Mouse (Mus musculus) neural tube, embryonic 13.5 days (tissue): Measurements from ENCODE around the gene Raf1. TPM values are rescaled to one million over a fixed set of nuclear protein-coding genes. Genes with fewer than 3 reads are reported as not detected.

ENCODE experiments used
- ATAC-seq: fragments of 200-750 bp; cut with Nextera tagmentation; 2 replicates; pipeline ENCODE4 v1.8.0; 2017; ENCODE audit warnings: low read depth, mild to moderate bottlenecking, moderate TSS enrichment, moderate library complexity
- H3K27ac ChIP-seq: fragments of 300-500 bp; sonication (generic); replicated peaks from 2 replicates; pipeline ENCODE4 v1.5.1; 2015; ENCODE audit warnings: moderate library complexity, mild to moderate bottlenecking, inconsistent platforms
- H3K27me3 ChIP-seq: fragments of 300-500 bp; sonication (generic); 2 replicates; pipeline ENCODE4 v1.6.1; 2015; ENCODE audit warnings: mild to moderate bottlenecking, inconsistent platforms
- H3K36me3 ChIP-seq: fragments of 300-500 bp; sonication (generic); 2 replicates; pipeline ENCODE4 v1.6.1; 2015; ENCODE audit warnings: mild to moderate bottlenecking, inconsistent platforms
- H3K4me1 ChIP-seq: fragments of 300-500 bp; sonication (generic); replicated peaks from 2 replicates; pipeline ENCODE4 v1.6.1; 2015; ENCODE audit warnings: inconsistent platforms
- H3K4me2 ChIP-seq: fragments of 300-500 bp; sonication (generic); 2 replicates; pipeline ENCODE4 v1.6.1; 2015; ENCODE audit warnings: inconsistent platforms, mild to moderate bottlenecking, moderate library complexity
- H3K4me3 ChIP-seq: fragments of 300-500 bp; sonication (generic); 2 replicates; pipeline ENCODE4 v1.5.1; 2015; ENCODE audit warnings: mild to moderate bottlenecking, inconsistent platforms
- H3K9ac ChIP-seq: fragments of 300-500 bp; sonication (generic); 2 replicates; pipeline ENCODE4 v1.6.1; 2015; ENCODE audit warnings: moderate library complexity, mild to moderate bottlenecking, inconsistent platforms
- H3K9me3 ChIP-seq: fragments of 300-500 bp; sonication (generic); 2 replicates; pipeline ENCODE4 v1.6.1; 2016; ENCODE audit warnings: inconsistent platforms
- WGBS: fragments of 180-500 bp; shearing (Covaris S2); methylation state at CpG from one replicate; pipeline ENCODE4 v1.1.7; 2015; 5-methylcytosine and 5-hydroxymethylcytosine counted together
- polyA plus RNA-seq: library from polyadenylated mRNA; unstranded; fragments of >200 nt; fragmentation: Nextera tagmentation; extraction: Ambion mirVana; gene quantifications from 2 replicates; pipeline ENCODE4 v1.2.1, GENCODE M21; 2015

Raf1 gene
- polyA plus RNA-seq, 1 experiment from 2014 or later = 141 TPM

GRCm38 (mm10) chr6:115695124-115695523 lies 18.7 kb upstream of the Raf1 start:
- H3K4me3 ChIP-seq = no peak overlapping the region
- no peaks in the 10 kb centered on the region for H3K36me3 ChIP-seq
- H3K9me3 ChIP-seq = no peaks in the 10 kb centered on the region
- H3K9ac ChIP-seq = no peak overlapping the region
- no peak overlapping the region for H3K4me2 ChIP-seq
- 57% methylated on average over 7 of the region's 7 CpGs for WGBS
- no peak overlapping the region for H3K27ac ChIP-seq
- no peak for ATAC-seq
- no peaks in the 10 kb centered on the region for H3K27me3 ChIP-seq
- peaks cover 5% of the 10 kb centered on the region for H3K4me1 ChIP-seq

GRCm38 (mm10) chr6:115694441-115694842 lies 18.0 kb upstream of the Raf1 start:
- Histone ChIP-seq H3K36me3 (no peaks in the 10 kb centered on the region), H3K27me3 (no peaks in the 10 kb centered on the region), H3K4me1 (peaks cover 5% of the 10 kb centered on the region), H3K4me2 (no peak overlapping the region), H3K4me3 (no peak overlapping the region), H3K9me3 (no peaks in the 10 kb centered on the region), H3K9ac (no peak overlapping the region), H3K27ac (no peak overlapping the region)
- no peak for ATAC-seq
- WGBS = 54% methylated on average over 9 of the region's 9 CpGs

- ATAC-seq = no peak
- Histone ChIP-seq H3K4me1 (peaks cover 5% of the 10 kb centered on the region), H3K4me3 (no peak overlapping the region), H3K9ac (no peak overlapping the region), H3K4me2 (no peak overlapping the region), H3K36me3 (no peaks in the 10 kb centered on the region), H3K9me3 (no peaks in the 10 kb centered on the region), H3K27ac (no peak overlapping the region), H3K27me3 (no peaks in the 10 kb centered on the region)
- WGBS = 69% methylated on average over 5 of the region's 5 CpGs
Observed at GRCm38 (mm10) chr6:115692963-115693730, 16.7 kb upstream of the Raf1 start.

- no peak overlapping the region for H3K9ac ChIP-seq
- H3K36me3 ChIP-seq = no peaks in the 10 kb centered on the region
- no peaks in the 10 kb centered on the region for H3K9me3 ChIP-seq
- H3K4me1 ChIP-seq = no peaks in the 10 kb centered on the region
- 54% methylated on average over 9 of the region's 9 CpGs for WGBS
- no peak for ATAC-seq
- no peak overlapping the region for H3K4me3 ChIP-seq
- no peak overlapping the region for H3K27ac ChIP-seq
- H3K27me3 ChIP-seq = no peaks in the 10 kb centered on the region
- H3K4me2 ChIP-seq = no peak overlapping the region
Observed at GRCm38 (mm10) chr6:115692163-115692950, 15.9 kb upstream of the Raf1 start.

GRCm38 (mm10) chr6:115690105-115690504 lies 13.7 kb upstream of the Raf1 start:
- Histone ChIP-seq H3K9me3 (no peaks in the 10 kb centered on the region), H3K27ac (no peak overlapping the region), H3K4me2 (no peak overlapping the region), H3K4me3 (no peak overlapping the region), H3K36me3 (no peaks in the 10 kb centered on the region), H3K4me1 (no peaks in the 10 kb centered on the region), H3K27me3 (no peaks in the 10 kb centered on the region), H3K9ac (no peak overlapping the region)
- 92% methylated on average over 4 of the region's 4 CpGs for WGBS
- ATAC-seq = no peak

- Histone ChIP-seq H3K27ac (no peak overlapping the region), H3K4me3 (no peak overlapping the region), H3K9ac (no peak overlapping the region), H3K36me3 (no peaks in the 10 kb centered on the region), H3K9me3 (no peaks in the 10 kb centered on the region), H3K4me1 (no peaks in the 10 kb centered on the region), H3K27me3 (no peaks in the 10 kb centered on the region), H3K4me2 (no peak overlapping the region)
- no peak for ATAC-seq
- 89% methylated on average over 4 of the region's 4 CpGs for WGBS
Observed at GRCm38 (mm10) chr6:115688589-115688988, 12.2 kb upstream of the Raf1 start.

- 65% methylated on average over 3 of the region's 3 CpGs for WGBS
- Histone ChIP-seq H3K36me3 (no peaks in the 10 kb centered on the region), H3K27ac (no peak overlapping the region), H3K9ac (no peak overlapping the region), H3K4me3 (no peak overlapping the region), H3K9me3 (no peaks in the 10 kb centered on the region), H3K4me1 (no peaks in the 10 kb centered on the region), H3K27me3 (no peaks in the 10 kb centered on the region), H3K4me2 (no peak overlapping the region)
- no peak for ATAC-seq
Observed at GRCm38 (mm10) chr6:115687753-115688152, 11.3 kb upstream of the Raf1 start.

- 58% methylated on average over 11 of the region's 11 CpGs for WGBS
- Histone ChIP-seq H3K27ac (no peak overlapping the region), H3K9me3 (no peaks in the 10 kb centered on the region), H3K4me3 (no peak overlapping the region), H3K4me1 (no peaks in the 10 kb centered on the region), H3K36me3 (no peaks in the 10 kb centered on the region), H3K9ac (no peak overlapping the region), H3K4me2 (no peak overlapping the region), H3K27me3 (no peaks in the 10 kb centered on the region)
- ATAC-seq = no peak
Observed at GRCm38 (mm10) chr6:115684851-115685646, 8.6 kb upstream of the Raf1 start.

- H3K4me3 ChIP-seq = no peak overlapping the region
- H3K27ac ChIP-seq = no peak overlapping the region
- H3K27me3 ChIP-seq = no peaks in the 10 kb centered on the region
- H3K4me1 ChIP-seq = no peaks in the 10 kb centered on the region
- H3K36me3 ChIP-seq = no peaks in the 10 kb centered on the region
- H3K9ac ChIP-seq = no peak overlapping the region
- H3K4me2 ChIP-seq = no peak overlapping the region
- H3K9me3 ChIP-seq = no peaks in the 10 kb centered on the region
- no peak for ATAC-seq
- WGBS = 96% methylated on average over 2 of the region's 2 CpGs
Observed at GRCm38 (mm10) chr6:115684271-115684670, 7.8 kb upstream of the Raf1 start.

- Histone ChIP-seq H3K9me3 (no peaks in the 10 kb centered on the region), H3K27me3 (no peaks in the 10 kb centered on the region), H3K36me3 (no peaks in the 10 kb centered on the region), H3K27ac (no peak overlapping the region), H3K4me3 (no peak overlapping the region), H3K4me2 (no peak overlapping the region), H3K9ac (no peak overlapping the region), H3K4me1 (peaks cover 5% of the 10 kb centered on the region)
- ATAC-seq = no peak
- 88% methylated on average over 4 of the region's 4 CpGs for WGBS
Observed at GRCm38 (mm10) chr6:115681066-115681465, 4.6 kb upstream of the Raf1 start.

- H3K4me3 ChIP-seq = no peak overlapping the region
Observed at GRCm38 (mm10) chr6:115678012-115678411, 1.6 kb upstream of the Raf1 start.

GRCm38 (mm10) chr6:115677441-115677840 lies 1.0 kb upstream of the Raf1 start:
- 96% methylated on average over 7 of the region's 7 CpGs for WGBS
- Histone ChIP-seq H3K27me3 (no peaks in the 10 kb centered on the region), H3K36me3 (no peaks in the 10 kb centered on the region), H3K4me3 (peak overlapping the region; percentile 99), H3K4me2 (peak overlapping the region; percentile 66), H3K9me3 (no peaks in the 10 kb centered on the region), H3K27ac (peak overlapping the region; percentile 99; the same call in 1 of the 2 replicates), H3K9ac (peak overlapping the region; percentile 100; the same call in 1 of the 2 replicates), H3K4me1 (peaks cover 28% of the 10 kb centered on the region)
- no peak for ATAC-seq

More at GRCm38 (mm10) chr6:115678012-115678411, 1.6 kb upstream of the Raf1 start:
- ATAC-seq = no peak
- Histone ChIP-seq H3K9me3 (no peaks in the 10 kb centered on the region), H3K27ac (no peak overlapping the region), H3K27me3 (no peaks in the 10 kb centered on the region), H3K36me3 (no peaks in the 10 kb centered on the region), H3K4me1 (peaks cover 23% of the 10 kb centered on the region), H3K9ac (no peak overlapping the region), H3K4me2 (no peak overlapping the region)
- 100% methylated on average over 1 of the region's 1 CpGs for WGBS
